Mouse (Mus musculus) A20 (cell line): ENCODE data around the gene Vmn2r116.
"Not testable (repeated sequence)": the region's sequence is repeated elsewhere in the genome, so short reads cannot be mapped to it uniquely, and the experiment has no call there.

Experiments used
- DNase-seq: peaks from one replicate; pipeline ENCODE4 v3.0.0-alpha.2; 2011; ENCODE audit warnings: low read depth, low spot score

Gene Vmn2r116

GRCm38 (mm10) chr17:23384304-23384703 lies at the start of gene Vmn2r116:
Gene Vmn2r116, plus strand, starts transcription at chr17:23384604.
- not testable (repeated sequence) for DNase-seq

- not testable (repeated sequence) for DNase-seq
These were observed 41.0 kb upstream of the Vmn2r116 start, which contains the start of gene Vmn2r115 for GRCm38 (mm10) chr17:23343441-23343840. Gene Vmn2r115, plus strand, starts transcription at chr17:23343741.

- DNase-seq, result no peak
These were observed 32.8 kb upstream of the Vmn2r116 start for GRCm38 (mm10) chr17:23351644-23352043.

GRCm38 (mm10) chr17:23433150-23433679 lies 48.8 kb downstream of the Vmn2r116 start:
- no peak for DNase-seq
